Mouse (Mus musculus): ENCODE measurements around the gene Grip1. TPM values are rescaled to one million over a fixed set of nuclear protein-coding genes. Genes with fewer than 3 reads are reported as not detected.

The Grip1 gene
- polyA plus RNA-seq, 1 experiment from 2014 or later: 5.0 TPM

DNA sequence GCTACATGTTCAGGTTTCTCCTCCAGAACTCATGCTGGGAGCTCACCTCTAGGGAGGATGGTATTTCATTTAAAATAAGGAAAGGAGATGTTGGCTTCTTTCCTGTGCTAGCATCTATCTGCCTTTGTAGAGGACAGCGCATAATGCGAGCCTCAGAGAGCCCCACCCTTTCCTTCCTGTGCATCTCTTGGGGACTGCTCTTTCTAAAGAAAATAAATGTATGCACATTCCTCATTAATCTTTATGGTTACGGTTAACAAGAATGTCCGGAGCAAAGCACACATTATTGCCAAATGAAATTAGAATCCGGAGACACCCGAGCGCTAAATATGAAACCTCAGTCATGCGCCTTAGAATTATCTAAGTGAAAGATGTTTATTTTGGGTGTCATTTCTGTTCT is 490.3 kb downstream of the Grip1 start:
- ATAC-seq (ENCODE audit: insufficient number of reproducible peaks, insufficient read depth, low FRiP score, low TSS enrichment, low read depth): no peak
- Histone ChIP-seq H3K27me3 (no peaks in the 10 kb centered on the region), H3K9ac (replicated peaks) (no peak overlapping the region), H3K9me3 (no peaks in the 10 kb centered on the region), H3K27ac (no peak overlapping the region), H3K4me3 (replicated peaks) (no peak overlapping the region), H3K4me1 (replicated peaks) (peaks cover 12% of the 10 kb centered on the region), H3K36me3 (no peaks in the 10 kb centered on the region), H3K4me2 (no peak overlapping the region)
- 76% methylated on average over 8 of the region's 8 CpGs for WGBS

DNA sequence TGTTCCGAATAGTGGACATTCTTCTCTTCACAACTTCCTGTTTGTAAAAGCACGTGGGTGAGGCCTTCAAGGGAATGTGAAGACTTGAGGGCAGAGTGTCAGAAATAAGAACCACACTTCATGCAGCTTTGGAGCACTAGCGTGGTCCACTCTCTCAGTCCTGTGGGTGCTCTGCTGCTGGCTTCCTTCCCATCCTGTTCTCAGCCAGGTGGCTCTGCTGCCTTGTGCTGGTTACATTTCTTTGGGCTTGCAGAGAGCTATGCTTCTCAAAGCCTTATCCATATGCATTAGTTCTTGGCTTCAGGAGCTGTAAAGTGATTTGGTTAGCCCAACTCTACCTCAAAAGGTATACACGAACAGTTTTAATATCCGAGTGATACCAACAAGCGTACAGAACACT is 497.8 kb downstream of the Grip1 start:
- Histone ChIP-seq H3K27me3 (no peaks in the 10 kb centered on the region), H3K4me1 (replicated peaks) (no peaks in the 10 kb centered on the region), H3K4me2 (no peak overlapping the region), H3K36me3 (no peaks in the 10 kb centered on the region), H3K27ac (no peak overlapping the region), H3K4me3 (replicated peaks) (no peak overlapping the region), H3K9me3 (no peaks in the 10 kb centered on the region), H3K9ac (replicated peaks) (no peak overlapping the region)
- no peak for ATAC-seq (ENCODE audit: insufficient number of reproducible peaks, insufficient read depth, low FRiP score, low TSS enrichment, low read depth)
- WGBS: 84% methylated on average over 6 of the region's 6 CpGs

DNA sequence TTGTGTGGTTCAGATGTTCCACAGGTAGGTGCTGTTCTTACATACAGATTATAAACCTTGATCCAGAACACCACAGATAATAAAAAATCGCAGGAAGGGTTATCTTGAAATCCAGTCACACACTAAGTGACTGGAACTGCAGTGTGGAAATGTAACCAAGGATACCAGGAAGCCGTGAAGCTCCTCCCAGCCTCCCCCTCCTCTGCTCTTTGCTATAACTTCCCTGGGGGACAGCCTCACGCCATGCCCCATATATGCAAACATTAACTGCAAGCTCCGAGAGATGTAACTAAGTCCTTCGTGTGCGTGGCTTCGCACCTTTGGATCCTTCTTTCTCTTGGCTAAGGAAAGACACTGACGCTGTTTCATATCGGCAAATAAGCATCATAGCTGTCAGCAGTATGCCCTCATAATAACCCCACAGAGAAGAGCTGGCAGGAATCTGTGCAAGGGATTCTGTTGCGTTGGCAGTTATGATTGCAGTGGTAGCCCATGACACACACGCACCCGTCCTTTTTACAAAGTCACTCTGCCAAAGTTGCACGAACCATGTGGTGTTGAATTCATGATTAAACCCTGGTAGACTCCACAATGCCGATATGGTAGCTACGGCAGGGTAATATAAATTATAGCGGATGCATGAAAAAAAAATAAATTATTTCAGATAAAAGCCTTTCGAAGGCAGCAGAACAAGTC is 503.8 kb downstream of the Grip1 start:
- 89% methylated on average over 17 of the region's 17 CpGs for WGBS
- Histone ChIP-seq H3K4me1 (replicated peaks) (peaks cover 5% of the 10 kb centered on the region; the same call in 1 of the 2 replicates), H3K9ac (replicated peaks) (no peak overlapping the region)

DNA sequence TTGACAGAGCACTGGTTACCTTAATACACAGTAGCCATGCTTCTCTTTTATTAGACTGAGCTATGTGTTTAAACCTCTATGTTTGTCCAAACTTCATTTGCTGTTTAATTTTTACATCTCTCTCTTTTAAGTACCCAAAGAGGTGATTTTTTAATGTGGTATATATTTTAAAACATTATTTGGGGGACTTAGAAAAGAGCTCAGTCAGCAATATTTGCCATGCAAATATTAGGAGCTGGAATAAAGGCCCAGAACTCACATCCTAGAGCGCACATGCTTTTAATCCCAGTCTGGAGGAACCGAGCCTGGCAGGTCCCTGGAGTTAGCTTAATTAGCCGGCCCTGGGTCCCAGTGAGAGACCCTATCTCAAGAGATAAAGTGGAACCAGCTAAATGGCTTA is 507.3 kb downstream of the Grip1 start:
- Histone ChIP-seq H3K4me3 (replicated peaks) (no peak overlapping the region), H3K36me3 (no peaks in the 10 kb centered on the region)
- WGBS: 68% methylated on average over 3 of the region's 3 CpGs

More for the DNA sequence above, 503.8 kb downstream of the Grip1 start:
- H3K27me3 ChIP-seq: no peaks in the 10 kb centered on the region
- H3K4me2 ChIP-seq: no peak overlapping the region
- no peak for ATAC-seq (ENCODE audit: insufficient number of reproducible peaks, insufficient read depth, low FRiP score, low TSS enrichment, low read depth)
- no peak overlapping the region for H3K4me3 ChIP-seq (replicated peaks)
- no peaks in the 10 kb centered on the region for H3K9me3 ChIP-seq
- H3K27ac ChIP-seq: no peak overlapping the region
- no peaks in the 10 kb centered on the region for H3K36me3 ChIP-seq

DNA sequence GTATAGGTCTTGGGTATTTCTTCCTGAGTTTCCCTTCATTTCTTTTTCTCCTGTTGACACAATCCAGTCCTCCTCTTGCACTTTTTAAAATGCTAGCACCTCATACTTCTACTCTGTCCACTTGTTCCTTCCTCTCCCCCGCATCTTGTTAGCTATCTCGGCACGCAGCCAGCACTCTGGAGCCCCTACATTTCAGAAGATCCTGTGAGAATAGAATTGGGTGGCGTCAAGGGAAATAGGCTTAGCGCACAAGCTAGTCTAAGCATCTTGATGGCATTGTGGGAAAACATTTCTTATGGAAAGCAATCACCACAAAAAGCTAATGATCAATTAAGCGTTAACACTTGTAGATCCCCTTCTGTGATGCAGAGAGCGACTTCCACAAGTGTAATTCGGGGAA is 512.7 kb downstream of the Grip1 start:
- no peak for ATAC-seq (ENCODE audit: insufficient number of reproducible peaks, insufficient read depth, low FRiP score, low TSS enrichment, low read depth)
- no peaks in the 10 kb centered on the region for H3K9me3 ChIP-seq
- H3K27me3 ChIP-seq: no peaks in the 10 kb centered on the region
- H3K9ac ChIP-seq (replicated peaks): no peak overlapping the region
- H3K4me1 ChIP-seq (replicated peaks): peaks cover 16% of the 10 kb centered on the region; the same call in 1 of the 2 replicates
- no peak overlapping the region for H3K4me2 ChIP-seq
- 68% methylated on average over 8 of the region's 8 CpGs for WGBS
- no peaks in the 10 kb centered on the region for H3K36me3 ChIP-seq
- no peak overlapping the region for H3K4me3 ChIP-seq (replicated peaks)
- H3K27ac ChIP-seq: no peak overlapping the region

More for the DNA sequence above, 507.3 kb downstream of the Grip1 start:
- no peak overlapping the region for H3K4me2 ChIP-seq
- H3K4me1 ChIP-seq (replicated peaks): peaks cover 10% of the 10 kb centered on the region; the same call in 1 of the 2 replicates
- H3K27ac ChIP-seq: no peak overlapping the region
- no peaks in the 10 kb centered on the region for H3K27me3 ChIP-seq
- ATAC-seq (ENCODE audit: insufficient number of reproducible peaks, insufficient read depth, low FRiP score, low TSS enrichment, low read depth): no peak
- no peaks in the 10 kb centered on the region for H3K9me3 ChIP-seq
- no peak overlapping the region for H3K9ac ChIP-seq (replicated peaks)

DNA sequence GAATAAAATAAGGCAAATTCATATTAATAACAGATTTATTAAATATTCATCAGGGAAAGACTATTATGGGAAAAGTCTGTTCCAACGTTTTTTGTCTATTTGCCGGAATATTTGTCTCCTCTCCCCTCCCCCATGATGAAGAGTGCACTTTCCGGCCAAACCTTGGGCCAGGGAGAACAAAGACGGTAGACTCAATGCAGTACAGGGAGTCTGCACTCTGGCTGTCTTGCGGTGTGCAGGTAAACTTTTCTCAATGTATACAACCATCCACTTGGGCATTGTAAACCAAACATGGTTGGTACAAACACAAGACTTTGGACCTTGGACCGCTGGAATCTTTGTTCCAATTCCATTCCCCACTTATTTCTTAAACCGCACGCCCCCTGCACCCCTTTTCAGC is 525.8 kb downstream of the Grip1 start:
- WGBS: 62% methylated on average over 8 of the region's 8 CpGs
- no peak overlapping the region for H3K4me3 ChIP-seq (replicated peaks)
- H3K27ac ChIP-seq: no peak overlapping the region
- H3K4me2 ChIP-seq: peak overlapping the region; percentile 30
- H3K36me3 ChIP-seq: no peaks in the 10 kb centered on the region
- H3K9me3 ChIP-seq: no peaks in the 10 kb centered on the region
- ATAC-seq (ENCODE audit: insufficient number of reproducible peaks, insufficient read depth, low FRiP score, low TSS enrichment, low read depth): no peak
- peaks cover 9% of the 10 kb centered on the region for H3K4me1 ChIP-seq (replicated peaks)
- no peaks in the 10 kb centered on the region for H3K27me3 ChIP-seq
- no peak overlapping the region for H3K9ac ChIP-seq (replicated peaks)

DNA sequence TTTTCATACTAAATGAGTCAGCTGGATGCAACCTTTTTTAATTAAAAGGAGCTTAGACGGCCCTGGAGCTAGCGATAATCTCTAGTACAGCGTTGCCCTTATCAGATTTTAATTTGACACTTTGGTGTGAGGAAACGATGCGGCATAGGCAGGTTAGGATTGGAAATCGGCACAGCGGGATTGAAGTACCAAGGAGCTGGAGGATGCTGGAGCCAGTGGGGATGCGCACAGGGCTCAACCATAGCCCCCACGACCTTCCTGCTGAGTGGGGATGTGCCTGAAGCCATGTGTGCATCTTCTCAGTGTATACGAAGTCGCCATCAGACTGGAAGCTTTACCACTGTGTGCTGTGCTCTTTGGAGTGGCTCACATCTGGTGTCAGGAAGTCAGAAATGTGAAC is 526.4 kb downstream of the Grip1 start:
- WGBS: 53% methylated on average over 11 of the region's 11 CpGs
- H3K9me3 ChIP-seq: no peaks in the 10 kb centered on the region
- no peak for ATAC-seq (ENCODE audit: insufficient number of reproducible peaks, insufficient read depth, low FRiP score, low TSS enrichment, low read depth)
- peak overlapping the region; percentile 30 for H3K4me2 ChIP-seq
- no peak overlapping the region for H3K27ac ChIP-seq
- no peak overlapping the region for H3K9ac ChIP-seq (replicated peaks)
- H3K27me3 ChIP-seq: no peaks in the 10 kb centered on the region
- peaks cover 9% of the 10 kb centered on the region for H3K4me1 ChIP-seq (replicated peaks)
- no peaks in the 10 kb centered on the region for H3K36me3 ChIP-seq
- H3K4me3 ChIP-seq (replicated peaks): no peak overlapping the region

DNA sequence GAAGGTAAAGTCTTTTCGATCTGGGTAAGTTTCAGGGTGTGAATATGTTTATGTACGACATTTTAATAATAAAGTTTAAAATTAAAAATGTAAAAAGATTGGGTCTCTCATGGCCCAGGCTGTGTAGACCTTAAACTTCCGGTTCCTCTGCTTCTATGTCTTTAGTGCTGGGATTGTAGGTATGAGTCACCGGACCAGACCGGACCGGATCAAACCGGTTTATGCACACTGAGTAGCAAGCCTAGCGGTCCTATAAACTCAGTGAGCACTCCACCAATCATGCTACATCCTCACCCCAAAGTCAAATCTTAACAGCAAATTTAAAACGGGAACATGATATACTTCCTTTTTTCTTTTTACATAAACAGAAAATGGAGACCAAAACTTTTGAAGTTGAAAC is 530.7 kb downstream of the Grip1 start:
- WGBS: 85% methylated on average over 9 of the region's 9 CpGs

DNA sequence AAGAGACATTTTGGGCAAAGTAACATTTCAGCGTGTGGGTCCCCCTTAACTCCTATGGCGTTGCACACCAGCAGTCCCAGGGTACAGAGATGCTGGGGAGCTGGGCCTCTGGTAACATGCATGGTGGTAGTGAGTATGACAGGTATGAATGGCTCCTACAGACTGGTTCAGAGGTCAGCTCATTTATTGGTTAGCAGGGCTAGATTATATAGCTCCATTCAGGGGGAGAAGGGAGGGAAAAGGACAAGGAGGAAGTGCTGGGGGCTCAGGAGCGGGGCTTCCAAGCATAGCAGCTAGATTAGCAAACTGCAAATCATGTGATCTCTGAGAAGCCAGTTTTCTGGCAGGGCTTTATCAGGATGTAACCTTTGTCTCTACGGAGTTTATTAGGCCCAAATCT is 544.8 kb downstream of the Grip1 start:
- Histone ChIP-seq H3K9me3 (peaks cover 5% of the 10 kb centered on the region; the same call in 1 of the 2 replicates), H3K27ac (no peak overlapping the region), H3K27me3 (no peaks in the 10 kb centered on the region), H3K9ac (replicated peaks) (no peak overlapping the region), H3K36me3 (no peaks in the 10 kb centered on the region), H3K4me3 (replicated peaks) (no peak overlapping the region), H3K4me1 (replicated peaks) (no peaks in the 10 kb centered on the region), H3K4me2 (no peak overlapping the region)
- no peak for ATAC-seq (ENCODE audit: insufficient number of reproducible peaks, insufficient read depth, low FRiP score, low TSS enrichment, low read depth)
- WGBS: 83% methylated on average over 4 of the region's 4 CpGs

More for the DNA sequence above, 530.7 kb downstream of the Grip1 start:
- H3K4me1 ChIP-seq (replicated peaks): peaks cover 9% of the 10 kb centered on the region
- H3K4me2 ChIP-seq: no peak overlapping the region
- no peak overlapping the region for H3K4me3 ChIP-seq (replicated peaks)
- no peak for ATAC-seq (ENCODE audit: insufficient number of reproducible peaks, insufficient read depth, low FRiP score, low TSS enrichment, low read depth)
- no peaks in the 10 kb centered on the region for H3K36me3 ChIP-seq
- H3K27me3 ChIP-seq: no peaks in the 10 kb centered on the region
- no peak overlapping the region for H3K9ac ChIP-seq (replicated peaks)
- H3K27ac ChIP-seq: no peak overlapping the region
- H3K9me3 ChIP-seq: no peaks in the 10 kb centered on the region

DNA sequence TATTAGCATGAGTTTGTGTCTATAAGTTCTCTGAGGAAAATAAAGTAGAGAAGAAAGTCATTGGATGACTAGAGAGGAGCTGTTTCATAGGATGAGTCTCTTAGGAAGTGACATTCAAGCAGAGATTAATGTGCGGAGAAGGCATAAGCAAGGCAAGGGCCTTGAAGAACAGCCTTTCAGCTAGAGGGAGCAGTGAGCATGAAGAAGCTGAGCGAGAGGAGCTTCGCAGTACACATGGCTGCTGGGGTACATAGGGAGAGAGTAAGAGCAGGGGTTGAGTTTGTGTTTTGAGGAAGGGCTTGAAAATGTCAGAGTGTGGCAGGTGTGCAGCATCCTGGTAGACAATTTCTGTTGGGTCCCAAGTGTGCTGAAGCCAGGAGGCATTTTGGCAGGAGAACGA is 548.5 kb downstream of the Grip1 start:
- Histone ChIP-seq H3K9me3 (no peaks in the 10 kb centered on the region), H3K4me2 (no peak overlapping the region), H3K27ac (no peak overlapping the region), H3K36me3 (no peaks in the 10 kb centered on the region), H3K27me3 (no peaks in the 10 kb centered on the region), H3K9ac (replicated peaks) (no peak overlapping the region), H3K4me1 (replicated peaks) (no peaks in the 10 kb centered on the region), H3K4me3 (replicated peaks) (no peak overlapping the region)
- no peak for ATAC-seq (ENCODE audit: insufficient number of reproducible peaks, insufficient read depth, low FRiP score, low TSS enrichment, low read depth)
- WGBS: 92% methylated on average over 4 of the region's 4 CpGs

DNA sequence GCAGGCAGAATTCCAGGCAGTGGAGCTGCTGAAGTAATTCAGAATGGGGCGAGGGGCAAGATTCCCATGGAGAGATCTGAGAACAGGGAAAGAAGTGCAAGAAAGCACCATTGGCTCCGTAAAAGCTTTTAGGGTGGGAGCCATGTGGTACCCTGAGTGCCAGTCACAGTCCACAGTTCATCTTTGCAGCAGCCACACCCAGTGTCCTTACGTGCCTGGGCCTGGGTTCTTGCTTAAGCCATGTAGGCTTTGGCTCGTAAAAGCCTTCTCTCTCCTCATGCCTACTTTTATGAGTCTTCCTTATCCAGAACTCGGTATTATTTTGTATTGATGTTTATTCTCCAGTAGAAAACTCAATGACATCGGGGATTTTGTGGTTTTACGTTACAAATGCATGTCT is 550.5 kb downstream of the Grip1 start:
- Histone ChIP-seq H3K9ac (replicated peaks) (no peak overlapping the region), H3K4me1 (replicated peaks) (no peaks in the 10 kb centered on the region), H3K27me3 (no peaks in the 10 kb centered on the region), H3K4me3 (replicated peaks) (no peak overlapping the region), H3K9me3 (no peaks in the 10 kb centered on the region), H3K27ac (no peak overlapping the region), H3K4me2 (no peak overlapping the region), H3K36me3 (no peaks in the 10 kb centered on the region)
- WGBS: 71% methylated on average over 7 of the region's 7 CpGs
- ATAC-seq (ENCODE audit: insufficient number of reproducible peaks, insufficient read depth, low FRiP score, low TSS enrichment, low read depth): no peak

DNA sequence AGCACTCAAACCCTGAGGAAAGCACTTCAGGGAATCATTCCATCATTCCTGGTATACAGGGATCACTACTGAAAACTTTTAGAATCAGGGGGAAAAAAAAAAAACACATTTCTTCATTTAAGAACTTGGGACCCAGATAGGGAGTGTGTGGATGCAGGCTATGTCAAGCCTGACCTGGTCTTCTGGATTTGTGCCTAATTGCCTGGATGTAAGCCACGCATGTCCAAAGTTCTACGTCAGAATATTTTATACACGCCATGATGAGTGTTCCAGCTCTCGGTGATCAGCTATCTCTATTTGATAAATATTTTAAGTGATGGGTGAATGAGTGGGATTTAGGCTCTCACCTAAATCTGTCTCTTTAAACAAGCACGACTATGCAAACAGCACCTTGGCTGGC is 552.0 kb downstream of the Grip1 start:
- no peak for ATAC-seq (ENCODE audit: insufficient number of reproducible peaks, insufficient read depth, low FRiP score, low TSS enrichment, low read depth)
- 91% methylated on average over 5 of the region's 5 CpGs for WGBS
- Histone ChIP-seq H3K36me3 (no peaks in the 10 kb centered on the region), H3K27me3 (no peaks in the 10 kb centered on the region), H3K4me2 (no peak overlapping the region), H3K9me3 (0 out of 2 replicates have a peak, but pooled peaks cover 4% of the 10 kb centered on the region), H3K4me3 (replicated peaks) (no peak overlapping the region), H3K9ac (replicated peaks) (no peak overlapping the region), H3K27ac (no peak overlapping the region), H3K4me1 (replicated peaks) (no peaks in the 10 kb centered on the region)

Data from limb, embryonic 12.5 days (tissue).